Mouse (Mus musculus) lung, adult 2 months (tissue): ENCODE measurements at regions not wholly inside any gene's neighbourhood (a gene's known extent, or its start where the extent isn't known, plus 50 kb on each side); places are given as distances from the start of the nearest gene placed in this dataset.

Source experiments
- CTCF ChIP-seq: fragments of 200-500 bp; IDR thresholded peaks from 2 replicates; pipeline ENCODE4 v1.5.1; 2011; ENCODE audit warnings: mild to moderate bottlenecking, low read length, control low read depth; ENCODE audit not compliant: insufficient read depth
- POLR2A ChIP-seq: fragments of 200-500 bp; IDR thresholded peaks from 2 replicates; pipeline ENCODE4 v1.6.1; 2011; ENCODE audit warnings: low read depth, mild to moderate bottlenecking, control low read depth, low read length, borderline replicate concordance; ENCODE audit errors: extremely low read depth

DNA sequence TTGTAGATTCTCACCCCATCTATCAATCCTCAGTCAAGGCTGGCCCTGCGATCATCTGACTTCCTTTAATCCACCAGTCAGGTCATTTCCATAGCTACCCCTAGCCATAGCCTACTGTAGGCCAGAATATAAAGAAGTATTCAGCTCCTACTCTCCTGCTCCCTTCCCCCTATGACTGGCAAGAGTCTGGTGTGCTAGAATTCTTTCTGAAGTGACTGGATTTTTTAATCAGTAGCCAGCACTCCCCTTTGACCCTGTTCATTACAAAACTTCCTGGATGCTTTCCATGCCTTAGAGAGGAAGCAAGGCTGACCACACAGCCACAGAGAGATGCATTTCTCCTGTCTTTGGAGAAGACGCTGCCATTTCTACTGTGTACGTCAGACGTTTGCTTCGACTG, 66.5 kb downstream of the Bbs10 start:
- no peak for TF ChIP-seq CTCF
- no peak for TF ChIP-seq POLR2A
